Mouse (Mus musculus): ENCODE results near the gene Fan1.

DNA sequence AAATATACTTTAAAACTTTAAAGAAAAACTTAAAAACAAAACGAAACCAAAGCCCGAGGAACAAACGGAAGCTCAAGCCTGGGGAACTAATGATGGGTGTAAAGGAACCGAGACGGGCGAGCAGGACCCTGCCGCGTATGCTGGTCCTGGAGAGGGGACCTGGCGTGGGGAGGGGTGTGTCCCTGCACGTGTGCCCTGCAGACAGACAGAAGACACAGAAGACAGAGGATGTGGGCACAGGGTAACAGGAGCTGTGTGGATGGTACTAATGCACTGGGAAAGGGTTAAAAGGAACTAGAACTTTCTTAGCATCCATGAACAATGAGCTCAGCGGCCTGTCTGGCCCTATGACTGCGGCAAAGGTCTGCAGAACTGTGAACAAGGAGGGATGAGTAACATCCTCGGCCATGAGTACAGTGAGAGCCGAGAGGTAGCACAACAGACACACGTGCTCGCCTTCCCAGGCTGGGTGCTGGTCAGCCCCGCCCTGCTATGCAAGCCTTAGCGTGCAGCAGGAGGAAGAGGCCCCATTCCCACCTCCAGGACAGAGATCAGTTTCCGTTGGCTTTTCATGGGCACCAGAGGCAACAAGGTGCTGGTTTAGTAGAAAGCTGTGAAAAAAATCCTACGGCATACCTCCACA, 13.8 kb downstream of the Fan1 start:
- no peak for TF ChIP-seq CTCF (IDR thresholded peaks at IDR 0.05; ENCODE audit: insufficient read depth, low read depth, low read length)
- no peak for TF ChIP-seq POLR2A (IDR thresholded peaks at IDR 0.05; ENCODE audit: insufficient read depth, low read depth, low read length)
